In genomic region chr7:75397559-75397958, GRCm38 (mm10) we compare ENCODE assay signal across 8 mouse cellular contexts. TPM values are rescaled to one million over a fixed set of nuclear protein-coding genes. Genes with fewer than 3 reads are reported as not detected.
DNase-seq lines count a peak whose midpoint lies in the region; ATAC-seq and TF ChIP-seq lines count a peak whose summit lies in the region.

No protein-coding gene starts in this region.

- no peak overlapping the region for H3K4me3 ChIP-seq in forebrain, embryonic 14.5 days (ENCODE audit: low read depth, low read length)
- no peak overlapping the region for H3K4me3 ChIP-seq in forebrain, postnatal 0 days (ENCODE audit: low read depth, low read length)
- no peak overlapping the region for H3K4me3 ChIP-seq in heart, embryonic 16.5 days (ENCODE audit: low read length)
- H3K4me3 ChIP-seq in layer of hippocampus, adult 2 months, result no peak overlapping the region
- H3K4me3 ChIP-seq in hindbrain, embryonic 14.5 days (replicated peaks; ENCODE audit: low read length), result no peak overlapping the region

- peak; percentile 22 for DNase-seq in forebrain, embryonic 14.5 days (ENCODE audit: low spot score)
- no peak for DNase-seq in forebrain, postnatal 0 days
- peak; percentile 43 for DNase-seq in ZHBTc4 (ENCODE audit: low read depth, low spot score)
- DNase-seq in lung, postnatal 10 days, result peak; percentile 63
- DNase-seq in layer of hippocampus, adult 2 months (ENCODE audit: low spot score in 2 of 2), result no peak
- DNase-seq in layer of hippocampus, postnatal 36 days, result no peak
- DNase-seq in hindbrain, embryonic 14.5 days (ENCODE audit: low spot score), result no peak

- H3K27ac ChIP-seq in forebrain, embryonic 14.5 days (ENCODE audit: low read depth, low read length), result no peak overlapping the region
- H3K27ac ChIP-seq in forebrain, postnatal 0 days (ENCODE audit: low read depth, low read length), result no peak overlapping the region
- peak overlapping the region; percentile 62 for H3K27ac ChIP-seq in heart, embryonic 16.5 days (ENCODE audit: low read length)
- no peak overlapping the region for H3K27ac ChIP-seq in layer of hippocampus, adult 2 months
- H3K27ac ChIP-seq in hindbrain, embryonic 14.5 days, result no peak overlapping the region

- H3K27me3 ChIP-seq in forebrain, embryonic 14.5 days (replicated peaks; ENCODE audit: control insufficient read depth, insufficient read depth, low read length), result no peaks in the 10 kb centered on the region
- no peaks in the 10 kb centered on the region for H3K27me3 ChIP-seq in forebrain, postnatal 0 days (ENCODE audit: insufficient read depth, low read length)
- H3K27me3 ChIP-seq in heart, embryonic 16.5 days (ENCODE audit: control insufficient read depth, insufficient read depth, low read length), result no peaks in the 10 kb centered on the region
- no peaks in the 10 kb centered on the region for H3K27me3 ChIP-seq in hindbrain, embryonic 14.5 days (ENCODE audit: control insufficient read depth, insufficient read depth, low read length)

- H3K4me1 ChIP-seq in forebrain, embryonic 14.5 days (ENCODE audit: control insufficient read depth, insufficient read depth, low read length), result no peaks in the 10 kb centered on the region
- no peaks in the 10 kb centered on the region for H3K4me1 ChIP-seq in forebrain, postnatal 0 days (ENCODE audit: insufficient read depth)
- peaks cover 42% of the 10 kb centered on the region for H3K4me1 ChIP-seq in heart, embryonic 16.5 days (ENCODE audit: control insufficient read depth, insufficient read depth, low read length)
- no peaks in the 10 kb centered on the region for H3K4me1 ChIP-seq in hindbrain, embryonic 14.5 days (replicated peaks; ENCODE audit: control insufficient read depth, insufficient read depth, low read length)

- TF ChIP-seq CTCF in forebrain, postnatal 0 days (IDR thresholded peaks at IDR 0.05; ENCODE audit: low read depth), result no peak
- no peak for TF ChIP-seq CTCF in layer of hippocampus, adult 2 months (conservative IDR thresholded peaks at IDR 0.05)

- WGBS in forebrain, embryonic 14.5 days, result 16% methylated on average over 7 of the region's 7 CpGs
- 14% methylated on average over 7 of the region's 7 CpGs for WGBS in forebrain, postnatal 0 days
- 11% methylated on average over 7 of the region's 7 CpGs for WGBS in heart, embryonic 16.5 days
- WGBS in hindbrain, embryonic 14.5 days, result 34% methylated on average over 7 of the region's 7 CpGs

- no peak for ATAC-seq in forebrain, embryonic 14.5 days
- ATAC-seq in forebrain, postnatal 0 days, result no peak
- peak; percentile 37; the same call in 1 of the 2 replicates for ATAC-seq in heart, embryonic 16.5 days (replicated peaks; ENCODE audit: extremely low read depth, insufficient read depth, low FRiP score)
- ATAC-seq in hindbrain, embryonic 14.5 days (ENCODE audit: low FRiP score), result no peak

- no peaks in the 10 kb centered on the region for H3K9me3 ChIP-seq in forebrain, embryonic 14.5 days (replicated peaks; ENCODE audit: control insufficient read depth, low read length)
- no peaks in the 10 kb centered on the region for H3K9me3 ChIP-seq in forebrain, postnatal 0 days (ENCODE audit: low read length)
- no peaks in the 10 kb centered on the region for H3K9me3 ChIP-seq in heart, embryonic 16.5 days (replicated peaks; ENCODE audit: control insufficient read depth, low read length)
- no peaks in the 10 kb centered on the region for H3K9me3 ChIP-seq in hindbrain, embryonic 14.5 days (ENCODE audit: control insufficient read depth, low read length)

- no peak overlapping the region for H3K9ac ChIP-seq in forebrain, embryonic 14.5 days (ENCODE audit: low read length)
- H3K9ac ChIP-seq in forebrain, postnatal 0 days, result no peak overlapping the region
- H3K9ac ChIP-seq in heart, embryonic 16.5 days (ENCODE audit: low read length), result no peak overlapping the region; the same call in 1 of the 2 replicates
- H3K9ac ChIP-seq in hindbrain, embryonic 14.5 days, result no peak overlapping the region

- H3K36me3 ChIP-seq in forebrain, embryonic 14.5 days (ENCODE audit: control insufficient read depth, insufficient read depth, low read length), result no peaks in the 10 kb centered on the region
- no peaks in the 10 kb centered on the region for H3K36me3 ChIP-seq in forebrain, postnatal 0 days (ENCODE audit: insufficient read depth)
- H3K36me3 ChIP-seq in heart, embryonic 16.5 days (ENCODE audit: control insufficient read depth, insufficient read depth), result no peaks in the 10 kb centered on the region
- H3K36me3 ChIP-seq in hindbrain, embryonic 14.5 days (replicated peaks; ENCODE audit: control insufficient read depth, insufficient read depth), result no peaks in the 10 kb centered on the region

- H3K4me2 ChIP-seq in forebrain, embryonic 14.5 days (ENCODE audit: low read length), result no peak overlapping the region
- H3K4me2 ChIP-seq in forebrain, postnatal 0 days (ENCODE audit: low read depth), result no peak overlapping the region
- no peak overlapping the region for H3K4me2 ChIP-seq in heart, embryonic 16.5 days (ENCODE audit: low read depth, low read length)
- H3K4me2 ChIP-seq in hindbrain, embryonic 14.5 days (replicated peaks), result no peak overlapping the region

RNA-seq across cellular contexts. Expression of gene Akap13, which starts 57.8 kb away (rescaled TPM):
- 9.8 and 14.2 TPM in 2 replicates for polyA plus RNA-seq in forebrain, embryonic 14.5 days (2014; fragmentation: Nextera tagmentation; extraction: Ambion mirVana)
- 16.2 and 16.3 TPM in 2 replicates for total RNA-seq in forebrain, postnatal 0 days (2014; rRNA removed)
- polyA plus RNA-seq in forebrain, postnatal 0 days (2015; fragmentation: Nextera tagmentation; extraction: Ambion mirVana), result 5.8 and 9.1 TPM in 2 replicates
- polyA plus RNA-seq in heart, embryonic 16.5 days (2015; fragmentation: Nextera tagmentation; extraction: Ambion mirVana), result 45.4 and 47.3 TPM in 2 replicates
- 10 to 100 TPM; 66.5 to 73.6 TPM for total RNA-seq in layer of hippocampus, adult 2 months (2021)
- total RNA-seq in layer of hippocampus, postnatal 36 days (2021), result 10 to 100 TPM; 70.0 to 78.7 TPM
- polyA plus RNA-seq in hindbrain, embryonic 14.5 days (2014; fragmentation: Nextera tagmentation; extraction: Ambion mirVana), result 19.1 and 19.8 TPM in 2 replicates

Comparison
In these comparisons a context has a peak if more than half of its experiments do, and no peak if none do; other contexts are left out.
1. DNase-seq: peak in forebrain, embryonic 14.5 days (single experiment), ZHBTc4 (single experiment) and lung, postnatal 10 days (single experiment); none in forebrain, postnatal 0 days (single experiment), layer of hippocampus, adult 2 months (0 of 2), layer of hippocampus, postnatal 36 days (0 of 2) and hindbrain, embryonic 14.5 days (single experiment).